Mouse (Mus musculus) thymus, postnatal 36 days (tissue): ENCODE measurements around the gene Spryd7.
A peak's percentile ranks its signal among the peaks of the same experiment; 100 is the strongest.

Experiments used
- DNase-seq, 2 experiments: peaks; one replicate each; pipeline ENCODE4 v3.0.0; 2022; ENCODE audit warnings: mixed read lengths in 2 of 2

The Spryd7 gene

GRCm38 (mm10) chr14:61535811-61536210, 20.9 kb downstream of the Spryd7 start:
- DNase-seq = no peak

- no peak for DNase-seq
Measured at GRCm38 (mm10) chr14:61530966-61531365, 25.7 kb downstream of the Spryd7 start.

- no peak for DNase-seq
Measured at GRCm38 (mm10) chr14:61530396-61530795, 26.3 kb downstream of the Spryd7 start.

- no peak for DNase-seq
Measured at GRCm38 (mm10) chr14:61529533-61529932, 27.2 kb downstream of the Spryd7 start.

- DNase-seq = no peak
Measured at GRCm38 (mm10) chr14:61526006-61526405, 30.7 kb downstream of the Spryd7 start.

GRCm38 (mm10) chr14:61523821-61524220, 32.9 kb downstream of the Spryd7 start:
- DNase-seq = no peak

- no peak for DNase-seq
Measured at GRCm38 (mm10) chr14:61518659-61519480, 37.8 kb downstream of the Spryd7 start.

GRCm38 (mm10) chr14:61516471-61517426, 39.9 kb downstream of the Spryd7 start:
- no peak for DNase-seq

- DNase-seq = no peak
Measured at GRCm38 (mm10) chr14:61511494-61511893, 45.2 kb downstream of the Spryd7 start.

- DNase-seq = peak; percentile 72
Measured at GRCm38 (mm10) chr14:61497716-61498490, 58.8 kb downstream of the Spryd7 start.

- no peak for DNase-seq
Measured at GRCm38 (mm10) chr14:61493511-61494135, 63.1 kb downstream of the Spryd7 start.
